Mouse (Mus musculus) c-Kit-positive CD71-positive TER-119-positive erythroid progenitor cells, embryonic 14.5 days (primary cell): Measurements from ENCODE around the gene Gm20772.
"Not testable (repeated sequence)": the region's sequence is repeated elsewhere in the genome, so short reads cannot be mapped to it uniquely, and the experiment has no call there.

Source experiments
- DNase-seq: peaks from one replicate; pipeline ENCODE4 v3.0.0-alpha.2; 2013; ENCODE audit warnings: low spot score

The Gm20772 gene

GRCm38 (mm10) chrY:17874441-17874840, at the start of gene Gm20772, which contains the start of gene Gm20831:
Gm20772 (plus strand) TSS chrY:17874741.
Gm20831 (plus strand) TSS chrY:17874741.
- not testable (repeated sequence) for DNase-seq

DNA sequence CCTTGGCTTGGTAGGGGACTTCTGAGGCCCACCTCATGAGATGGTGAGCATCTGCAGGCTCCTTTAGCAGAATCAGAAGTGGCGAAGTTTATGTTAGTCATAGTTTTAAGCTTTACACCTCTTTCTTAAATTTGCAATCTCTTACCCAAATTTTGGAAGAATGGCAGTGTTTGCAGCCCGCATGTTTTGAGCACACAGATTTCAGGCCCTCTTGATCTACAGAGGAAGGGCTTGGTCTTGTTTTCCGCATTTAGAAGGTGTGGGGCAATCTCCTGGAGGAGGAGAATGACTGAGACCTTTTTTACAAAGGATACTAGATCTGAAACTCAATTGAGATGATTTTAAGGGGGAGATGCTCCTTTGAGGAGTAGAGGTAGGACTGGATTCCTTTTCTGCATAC, 28.4 kb upstream of the Gm20772 start, which contains the start of gene Gm21904:
Gene Gm21904, minus strand, starts transcription at position 101 of the 400 bp plus-strand sequence.
- not testable (repeated sequence) for DNase-seq
